Mouse (Mus musculus) cerebral cortex, adult 2 months (tissue): ENCODE results near the gene Krt36.

ENCODE experiments used
- WGBS: fragments of 180-500 bp; shearing (Covaris S2); methylation state at CpG from one replicate; pipeline ENCODE4 v1.1.7; 2018; 5-methylcytosine and 5-hydroxymethylcytosine counted together

The Krt36 gene

DNA sequence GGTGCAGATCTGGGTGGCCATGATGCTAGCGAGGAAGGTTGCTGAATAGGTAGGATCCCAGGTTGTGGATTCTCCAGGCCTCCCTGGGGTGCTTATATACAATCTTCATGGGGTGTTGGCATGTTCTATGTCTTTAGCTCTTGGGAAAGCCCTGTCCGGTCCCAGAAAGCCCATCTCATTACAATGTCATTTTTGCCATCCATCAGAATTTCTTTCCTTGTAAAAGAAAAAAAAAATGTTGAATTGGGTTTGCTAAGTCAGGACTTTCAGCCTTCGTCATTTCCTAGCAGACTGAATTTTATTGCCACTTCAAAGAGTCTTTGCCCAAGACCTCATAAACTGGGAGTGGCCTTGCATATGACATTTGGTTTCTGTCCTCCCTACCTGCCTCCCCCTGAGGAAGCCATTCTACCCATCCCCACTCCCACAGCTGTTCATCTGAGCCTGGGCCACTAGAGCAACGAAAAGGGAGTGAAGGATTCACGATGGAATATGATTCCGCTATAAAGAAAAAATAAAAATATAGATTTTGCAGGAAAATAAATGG lies at the start of gene Krt36:
Krt36 (minus strand) TSS at position 51 of the 547 bp plus-strand sequence.
- 90% methylated on average over 6 of the region's 6 CpGs for WGBS

DNA sequence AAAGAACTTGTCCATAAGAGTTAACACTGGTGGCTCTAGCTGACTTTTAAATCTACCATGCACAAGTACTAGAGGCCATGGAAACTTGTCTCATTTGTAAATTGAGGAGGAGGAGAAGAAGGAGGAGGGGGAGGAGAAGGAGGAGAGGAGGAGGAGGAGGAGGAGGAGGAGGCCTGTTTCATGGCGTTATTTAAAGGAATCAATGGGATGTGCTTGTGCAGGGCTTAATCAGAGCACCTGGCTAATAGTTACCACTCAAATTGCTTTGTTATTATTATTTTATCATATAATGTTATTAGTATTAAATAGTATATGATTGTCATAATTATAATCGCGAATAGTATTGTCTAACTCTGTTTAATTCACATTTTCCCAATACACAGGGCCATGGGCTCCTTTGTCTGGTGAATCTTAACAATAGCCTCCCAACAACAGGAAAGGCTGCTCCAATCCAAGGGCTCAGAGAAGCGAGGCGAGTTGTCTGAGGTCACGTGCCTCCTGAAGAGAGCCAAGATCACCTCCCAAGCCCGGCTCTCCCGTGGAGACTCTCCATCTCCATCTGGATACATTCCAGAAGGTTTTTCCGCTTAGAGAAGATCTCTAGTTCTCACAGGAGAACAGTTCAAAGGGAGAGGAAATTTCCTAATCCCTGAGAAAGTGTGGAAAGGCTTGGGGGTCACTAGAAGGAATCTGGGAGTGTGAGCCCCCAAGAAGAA lies 43.3 kb upstream of the Krt36 start, which contains the start of gene Krt19:
Krt19 (minus strand) TSS at position 51 of the 716 bp plus-strand sequence.
- 59% methylated on average over 9 of the region's 9 CpGs for WGBS

DNA sequence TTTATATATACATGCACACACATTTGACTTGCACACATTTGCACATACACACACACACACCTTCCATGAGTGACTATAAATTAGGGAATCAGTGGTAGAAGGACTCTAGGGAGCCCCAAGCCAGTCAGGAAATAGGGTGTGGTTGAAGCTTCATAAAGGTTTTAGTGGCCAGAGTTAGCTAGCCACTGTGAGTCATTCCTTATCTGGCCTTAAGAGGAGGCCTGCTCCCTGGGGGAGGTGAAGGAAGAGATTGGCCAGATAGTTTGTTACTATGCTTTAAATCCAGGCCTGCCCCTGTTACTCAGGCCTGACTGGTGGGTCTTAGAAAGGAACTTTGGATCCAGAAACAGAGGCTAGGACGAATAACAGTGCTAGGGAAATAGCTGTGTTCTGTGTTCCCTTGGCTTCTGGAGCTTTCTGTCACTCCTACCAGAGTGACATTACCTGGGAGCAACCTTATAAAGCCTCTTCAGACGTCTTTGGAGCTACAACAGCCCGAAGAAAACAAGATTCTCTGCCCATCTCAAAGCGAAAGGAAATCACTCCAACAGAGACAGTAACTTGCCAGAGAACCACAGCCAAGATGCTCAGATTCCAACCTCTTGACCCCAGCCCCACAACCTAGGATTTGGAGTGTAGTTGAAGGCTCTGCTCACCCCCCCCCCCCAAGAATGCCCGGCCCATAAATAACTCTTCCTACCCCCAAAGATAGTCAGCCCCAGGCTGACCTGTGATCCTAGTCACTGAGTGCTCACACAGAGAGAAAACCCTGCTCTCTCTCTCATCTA lies 42.3 kb upstream of the Krt36 start:
- 80% methylated on average over 5 of the region's 5 CpGs for WGBS

DNA sequence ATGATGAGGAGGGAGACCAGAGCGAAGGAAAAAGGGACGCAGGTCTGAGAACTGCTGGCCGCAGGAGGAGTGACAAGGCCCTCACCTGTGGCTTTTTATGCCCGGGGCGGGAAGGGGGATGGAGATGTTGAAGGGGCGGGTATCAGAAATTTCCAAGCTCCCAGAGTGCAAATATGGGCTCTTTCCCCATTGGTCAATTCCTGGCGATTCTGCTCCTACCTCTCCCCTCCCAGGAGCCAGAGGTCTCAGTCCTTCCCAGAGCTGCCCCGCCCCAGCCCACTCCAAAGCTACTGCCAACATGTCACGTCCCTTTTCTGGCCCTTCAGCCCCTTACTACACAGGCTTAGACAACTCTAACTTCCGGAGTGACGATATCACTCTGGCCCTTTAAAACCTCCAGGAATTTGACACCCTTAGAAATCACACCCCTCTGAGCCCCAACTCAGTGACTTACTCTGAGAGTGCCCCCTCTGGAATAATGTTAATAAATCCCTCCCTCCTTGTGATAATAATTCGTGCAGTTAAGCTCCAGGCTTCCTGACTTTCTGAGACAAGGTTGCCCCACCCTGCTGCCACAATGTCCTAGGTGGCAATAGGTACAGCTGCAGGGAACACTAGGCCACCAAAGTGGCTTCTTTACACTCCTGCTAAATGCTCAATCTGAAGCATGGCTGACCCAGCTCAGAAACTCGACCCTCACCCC lies 40.6 kb upstream of the Krt36 start:
- 13% methylated on average over 13 of the region's 13 CpGs for WGBS

DNA sequence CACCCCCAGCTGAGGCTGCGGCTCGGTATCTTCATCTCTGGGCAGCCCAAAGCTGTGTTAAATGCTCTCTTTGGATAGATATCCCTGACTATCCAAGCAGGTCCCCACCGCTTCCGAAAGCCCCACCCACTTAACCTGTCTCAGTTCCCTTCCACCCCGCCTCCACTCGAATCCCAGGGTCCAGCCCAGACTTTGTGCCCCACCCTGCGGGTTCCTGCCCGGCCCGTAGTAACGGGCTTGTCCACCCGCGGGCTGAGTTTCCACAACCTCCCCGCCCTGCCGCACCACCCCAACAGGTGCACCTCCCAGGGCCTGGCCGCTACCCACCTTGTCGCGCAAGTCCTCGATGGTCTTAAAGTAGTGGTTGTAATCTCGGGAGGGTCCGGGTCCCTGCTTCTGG lies 39.7 kb upstream of the Krt36 start:
- 4% methylated on average over 20 of the region's 20 CpGs for WGBS

DNA sequence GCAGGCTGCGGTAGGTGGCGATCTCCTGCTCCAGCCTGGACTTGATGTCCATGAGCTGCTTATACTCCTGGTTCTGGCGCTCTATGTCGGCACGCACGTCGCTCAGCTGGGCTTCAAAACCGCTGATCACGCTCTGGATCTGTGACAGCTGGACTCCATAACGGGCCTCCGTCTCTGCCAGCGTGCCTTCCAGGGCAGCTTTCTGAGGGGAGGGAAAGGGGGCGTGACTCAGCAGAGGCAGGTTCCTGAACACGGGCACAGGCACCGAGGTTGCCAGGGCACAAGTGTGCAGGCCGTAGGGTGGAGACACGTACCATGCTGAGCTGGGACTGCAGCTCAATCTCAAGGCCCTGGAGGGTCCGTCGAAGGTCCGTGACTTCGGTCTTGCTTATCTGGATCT lies 35.5 kb upstream of the Krt36 start:
- WGBS: 88% methylated on average over 21 of the region's 21 CpGs

DNA sequence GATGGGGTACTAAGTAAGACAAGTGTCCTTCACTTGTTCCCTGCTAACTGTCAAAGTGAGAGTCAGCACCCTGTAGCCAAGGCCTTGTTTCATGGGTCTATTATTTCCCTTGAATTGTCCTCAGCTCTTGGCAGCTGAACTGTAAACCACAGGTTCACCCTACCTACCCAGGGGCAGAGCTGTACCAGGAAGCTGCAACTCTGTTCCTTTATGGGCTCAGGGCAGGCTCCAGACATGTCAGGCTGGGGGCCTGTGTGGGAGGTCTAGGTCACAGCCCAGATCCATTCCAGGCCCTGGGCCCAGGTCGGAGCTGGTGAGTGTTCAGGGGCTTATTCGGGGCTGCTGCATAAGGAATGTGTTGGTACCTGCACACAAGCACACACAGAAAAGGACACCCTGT lies 34.0 kb upstream of the Krt36 start:
- WGBS: 91% methylated on average over 2 of the region's 2 CpGs

DNA sequence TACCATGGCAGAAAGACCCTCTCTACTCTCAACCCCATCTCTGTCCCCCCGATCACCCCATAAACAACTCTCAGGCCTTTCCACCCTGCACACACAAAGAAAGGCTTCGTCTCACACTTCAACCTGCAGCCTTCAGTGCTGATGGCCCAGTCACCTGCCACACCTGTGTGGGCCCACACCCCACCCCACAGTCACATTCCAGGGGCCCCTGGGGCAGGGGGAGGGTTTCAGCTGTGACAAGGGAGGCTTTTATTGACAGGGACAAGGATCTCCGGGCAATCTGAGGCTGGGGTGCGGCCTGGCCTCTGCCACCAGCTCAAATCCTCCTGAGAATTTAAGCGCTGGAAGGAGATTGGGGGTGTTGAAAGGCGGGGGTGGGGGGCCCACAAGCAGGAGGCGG lies 33.4 kb upstream of the Krt36 start:
- 82% methylated on average over 7 of the region's 7 CpGs for WGBS

DNA sequence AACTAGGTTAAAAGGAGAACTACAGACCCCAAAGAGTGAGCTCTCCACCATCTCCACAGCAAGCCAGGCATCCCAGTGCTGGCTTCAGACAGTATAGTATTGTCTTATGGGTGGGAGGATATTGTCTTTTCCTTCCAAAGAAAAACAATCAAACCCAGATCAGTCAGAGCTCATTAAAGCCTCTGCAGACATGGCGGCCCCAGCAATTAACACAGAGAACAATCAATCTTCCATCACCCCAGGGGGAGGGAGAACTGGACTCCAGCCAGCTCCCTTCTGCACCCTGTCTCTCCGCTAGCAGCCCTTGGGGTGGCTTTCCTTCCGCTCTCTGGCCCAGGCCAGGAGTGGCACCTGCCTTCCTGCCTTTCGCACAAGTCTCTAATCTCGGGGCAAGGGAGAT lies 32.3 kb upstream of the Krt36 start:
- 64% methylated on average over 5 of the region's 5 CpGs for WGBS

DNA sequence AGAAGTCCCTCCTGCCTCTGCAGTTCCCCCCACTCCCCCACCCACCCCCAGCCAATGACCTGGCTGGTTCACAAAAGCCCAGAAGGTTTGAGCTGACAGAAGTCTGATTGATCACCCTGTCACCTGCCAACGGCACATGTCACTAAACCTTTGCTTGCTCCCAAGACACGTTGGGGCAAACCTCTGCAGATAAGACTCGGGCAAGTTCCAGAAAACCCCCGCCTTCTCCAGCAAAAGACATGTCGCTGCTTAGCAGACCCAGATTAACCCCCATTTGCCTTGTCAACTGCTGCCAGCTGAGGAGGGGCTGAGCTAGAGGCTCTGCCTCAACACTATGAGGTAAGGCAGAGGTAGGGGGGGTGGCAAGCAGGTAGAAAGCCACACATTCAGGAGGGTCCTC lies 31.1 kb upstream of the Krt36 start:
- 75% methylated on average over 5 of the region's 5 CpGs for WGBS

DNA sequence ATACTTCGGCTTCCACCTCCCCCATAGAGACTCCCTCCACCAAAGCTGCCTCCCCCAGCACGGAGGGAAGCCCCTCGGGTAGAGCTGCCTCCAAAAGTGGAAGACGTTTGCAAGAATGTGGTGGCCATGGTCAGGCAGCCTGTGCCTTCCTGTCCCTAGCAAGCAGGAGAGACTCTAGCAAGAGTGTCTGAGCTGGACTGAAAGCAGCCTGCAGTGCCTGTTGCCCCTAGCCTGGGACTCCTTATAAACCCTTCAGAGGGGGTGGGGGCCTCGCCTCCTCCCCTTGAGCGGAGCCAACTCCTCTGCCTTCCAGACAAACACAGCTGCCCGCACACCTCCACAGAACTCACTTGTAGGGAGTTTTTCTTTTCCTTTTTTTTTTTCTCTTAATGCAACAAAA lies 30.3 kb upstream of the Krt36 start, which contains the start of gene Krt15:
Krt15 (minus strand) TSS at position 198 of the 400 bp plus-strand sequence.
- WGBS: 68% methylated on average over 7 of the region's 7 CpGs

DNA sequence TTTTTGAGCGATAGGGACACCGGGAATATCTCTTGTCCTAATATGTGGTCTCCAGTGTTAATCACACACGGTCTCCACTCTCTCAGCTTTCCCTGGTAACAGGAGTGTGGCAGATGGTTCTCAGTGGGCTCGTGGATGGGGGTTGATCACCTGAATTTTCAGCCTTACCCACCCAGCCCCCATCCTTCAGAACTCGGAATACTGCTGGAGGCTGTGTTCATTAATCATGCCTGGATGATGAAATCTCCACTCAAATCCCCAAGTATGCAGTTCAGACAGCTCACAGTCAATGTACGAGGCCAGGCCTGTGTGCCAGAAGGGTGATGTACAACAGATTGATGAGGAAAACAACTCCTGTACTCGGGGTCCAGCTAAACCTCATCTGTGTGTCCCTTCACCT lies 19.5 kb upstream of the Krt36 start:
- 84% methylated on average over 7 of the region's 7 CpGs for WGBS

DNA sequence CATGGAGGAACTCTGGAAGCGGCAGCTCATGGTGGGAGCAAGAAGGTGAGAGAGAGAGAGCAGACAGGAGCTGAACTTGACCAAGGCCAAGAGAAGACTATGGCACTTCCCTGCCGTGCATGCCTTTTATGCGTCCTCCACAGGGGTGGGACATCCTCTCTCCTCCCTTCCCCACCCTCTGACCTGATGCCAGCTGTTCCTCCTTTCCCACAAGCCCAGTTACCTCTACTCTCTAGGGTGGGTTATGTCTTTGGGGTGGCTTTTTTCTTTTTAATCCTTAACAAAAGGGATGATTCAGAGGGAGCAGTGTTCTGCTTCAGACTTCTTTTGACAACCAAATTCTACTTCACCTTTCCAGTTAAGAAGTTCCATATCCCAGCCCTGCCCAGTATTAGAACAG lies 16.0 kb upstream of the Krt36 start, which contains the start of gene Krt13:
Krt13 (minus strand) TSS at position 101 of the 400 bp plus-strand sequence.
- WGBS: 81% methylated on average over 3 of the region's 3 CpGs

DNA sequence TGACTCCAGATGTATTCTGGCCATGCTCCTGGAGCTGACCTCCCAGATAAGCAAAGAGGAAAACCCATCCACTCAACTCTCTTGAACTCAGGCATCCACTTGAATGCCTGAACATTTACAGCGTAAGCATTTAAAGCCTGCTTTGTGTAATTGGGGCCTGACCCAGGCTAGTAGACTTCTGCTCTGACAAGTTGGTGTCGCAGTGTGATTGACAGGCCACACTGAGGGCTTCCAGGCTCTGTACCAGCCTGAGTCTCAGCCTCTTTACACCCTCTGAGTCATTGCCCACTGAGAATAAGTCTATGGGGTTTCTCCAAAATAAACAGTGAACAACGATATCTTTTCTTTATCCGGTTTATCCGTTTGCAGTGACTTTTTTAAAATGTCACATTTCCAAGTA lies 14.9 kb upstream of the Krt36 start:
- WGBS: 87% methylated on average over 5 of the region's 5 CpGs

DNA sequence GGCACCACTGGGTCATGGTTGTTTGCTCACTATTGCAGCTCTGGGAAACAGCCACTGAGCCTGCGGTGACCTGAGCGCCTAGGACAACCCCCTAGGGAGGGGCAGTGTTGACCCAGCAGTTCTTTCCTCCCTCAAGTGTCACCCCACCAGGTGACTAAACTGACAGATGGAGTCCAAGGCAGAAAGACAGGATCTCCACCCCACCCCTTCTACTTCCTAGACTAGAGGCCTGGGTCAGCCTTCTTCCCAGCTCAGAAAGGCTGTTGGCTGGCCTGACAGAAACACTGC lies 8.3 kb upstream of the Krt36 start:
- 90% methylated on average over 2 of the region's 2 CpGs for WGBS

DNA sequence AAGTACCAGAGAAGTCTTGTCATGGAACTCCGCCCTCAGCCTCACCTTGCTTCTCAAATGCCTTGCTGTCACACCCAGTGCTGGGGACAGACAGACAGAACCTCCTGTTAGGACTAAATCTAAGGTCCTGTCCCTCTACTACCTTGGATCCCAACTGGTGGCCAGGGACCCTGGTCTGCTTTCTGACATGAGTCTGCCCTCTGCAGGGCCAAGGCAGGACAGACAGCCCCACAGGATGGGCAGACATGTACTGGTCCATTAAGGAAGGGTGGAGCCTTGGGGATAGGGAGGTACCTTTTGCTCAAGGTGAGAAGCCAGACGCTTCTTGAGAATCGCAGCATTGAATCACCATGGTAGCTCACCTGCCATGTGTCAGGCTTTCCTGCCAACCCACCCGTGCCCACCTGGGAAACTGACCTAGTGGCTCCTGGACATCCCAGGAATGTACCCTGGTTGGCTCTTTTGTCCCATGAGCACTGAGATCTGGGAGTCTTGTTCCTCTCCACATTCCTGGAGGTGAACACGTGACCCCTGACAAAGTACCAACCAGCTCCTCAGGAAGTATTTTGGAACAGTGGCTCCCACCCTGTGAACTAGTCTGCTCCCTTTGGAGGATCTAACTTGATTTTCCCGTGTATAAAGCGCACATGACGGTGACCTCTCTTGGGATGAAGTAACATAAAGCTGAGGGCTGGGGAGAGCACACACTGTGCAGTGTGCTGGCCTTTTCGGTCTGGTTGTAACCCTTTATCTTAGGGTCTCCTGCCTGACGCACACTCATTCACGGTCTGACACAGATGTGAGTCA lies 7.7 kb upstream of the Krt36 start:
- 87% methylated on average over 11 of the region's 11 CpGs for WGBS

DNA sequence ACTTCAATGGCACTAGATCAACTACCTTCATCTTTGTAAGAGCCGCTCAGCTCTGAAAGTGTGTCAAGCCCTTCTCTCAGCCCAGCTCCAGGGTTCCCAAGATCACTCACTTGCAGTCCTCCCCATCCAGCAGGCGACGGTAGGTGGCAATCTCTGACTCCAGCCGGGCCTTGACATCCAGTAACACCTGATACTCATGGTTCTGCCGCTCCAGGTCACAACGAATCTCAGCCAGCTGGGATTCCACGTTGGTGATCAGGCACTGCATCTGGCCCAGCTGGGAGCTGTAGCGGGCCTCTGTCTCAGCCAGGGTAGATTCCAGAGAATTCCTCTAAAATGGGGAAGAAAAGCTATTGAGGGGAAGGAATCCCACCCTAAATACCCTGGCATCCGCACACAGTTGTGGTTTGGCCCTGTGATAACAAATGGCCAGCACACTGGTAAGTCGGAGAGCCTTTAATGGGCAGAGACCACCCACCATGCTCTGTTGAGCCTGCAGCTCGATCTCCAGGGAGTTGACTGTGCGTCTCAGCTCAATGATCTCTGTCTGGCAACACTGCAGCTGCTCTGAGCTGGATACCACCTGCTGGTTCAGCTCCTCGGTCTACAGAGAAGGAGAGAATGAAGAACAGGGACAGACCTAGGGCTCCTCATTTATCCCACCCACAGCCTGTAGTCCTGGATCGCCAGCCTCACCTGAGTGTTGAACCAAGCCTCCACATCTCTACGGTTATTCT lies 2.6 kb downstream of the Krt36 start:
- WGBS: 78% methylated on average over 15 of the region's 15 CpGs

DNA sequence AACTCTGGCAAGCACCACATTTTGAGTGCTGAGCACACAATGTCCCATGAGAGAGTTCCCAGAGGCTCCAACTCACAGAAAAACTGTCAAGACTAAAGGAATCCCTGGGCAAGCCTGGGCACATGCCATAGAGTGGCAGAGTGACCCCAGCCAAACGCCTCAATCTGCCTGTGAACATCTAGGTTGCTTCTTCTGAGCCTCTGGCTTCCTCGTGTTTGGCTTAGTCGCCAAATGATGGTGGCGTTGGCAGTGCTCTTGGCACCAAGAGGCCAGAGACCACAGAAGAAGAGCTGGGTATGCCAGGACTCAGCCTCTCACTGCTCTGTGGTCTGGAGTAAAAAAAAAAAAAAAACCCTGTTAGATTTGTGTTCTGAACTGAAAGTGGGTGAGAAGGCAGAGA lies 5.0 kb downstream of the Krt36 start:
- 71% methylated on average over 4 of the region's 4 CpGs for WGBS

DNA sequence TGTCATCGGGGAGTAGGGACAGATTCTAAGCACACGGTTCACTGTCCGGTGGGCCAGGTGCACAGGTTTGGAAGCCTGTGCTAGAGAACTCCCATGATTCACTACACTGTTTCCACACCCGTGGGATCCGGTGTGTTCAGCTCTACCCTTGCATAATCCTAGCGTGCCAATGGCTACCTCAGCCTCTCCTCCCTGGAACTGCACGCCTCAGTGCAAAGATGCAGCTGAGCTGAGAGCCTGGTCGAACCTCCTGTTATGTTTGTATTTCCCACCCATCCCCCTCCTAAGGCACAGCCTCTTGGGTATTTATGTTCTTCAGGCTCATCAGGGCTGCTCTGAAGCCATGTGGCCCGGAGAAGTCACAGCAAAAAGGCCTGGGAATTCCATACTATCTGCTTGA lies 7.6 kb downstream of the Krt36 start:
- WGBS: 85% methylated on average over 9 of the region's 9 CpGs

DNA sequence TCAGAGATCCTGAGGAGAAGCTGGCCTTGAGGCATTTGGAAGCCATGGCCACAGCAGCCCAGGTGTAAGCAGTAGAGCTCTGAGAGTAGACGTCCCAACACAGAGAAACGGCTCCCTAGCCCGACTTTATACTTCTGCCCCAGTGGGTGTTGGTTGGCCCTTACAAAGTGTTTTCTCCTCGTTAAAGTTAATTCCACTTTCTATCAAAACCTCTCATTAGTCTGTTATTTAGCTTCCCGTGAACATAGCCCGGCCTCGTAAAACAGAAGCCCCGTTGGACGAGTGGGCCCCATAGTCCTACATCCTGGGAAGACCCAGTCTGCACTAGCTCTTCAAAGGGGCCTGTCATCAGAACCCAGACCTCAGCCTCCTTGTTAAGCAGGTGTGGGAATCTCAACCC lies 9.3 kb downstream of the Krt36 start, which contains the start of gene Krt35:
Krt35 (minus strand) TSS at position 101 of the 400 bp plus-strand sequence.
- 75% methylated on average over 9 of the region's 9 CpGs for WGBS
